Mouse (Mus musculus): ENCODE results near the gene Rbm8a. TPM values are rescaled to one million over a fixed set of nuclear protein-coding genes. Genes with fewer than 3 reads are reported as not detected.

The Rbm8a gene
- total and polyA plus RNA-seq, 3 experiments = 231 to 363 TPM; not detected in 1

DNA sequence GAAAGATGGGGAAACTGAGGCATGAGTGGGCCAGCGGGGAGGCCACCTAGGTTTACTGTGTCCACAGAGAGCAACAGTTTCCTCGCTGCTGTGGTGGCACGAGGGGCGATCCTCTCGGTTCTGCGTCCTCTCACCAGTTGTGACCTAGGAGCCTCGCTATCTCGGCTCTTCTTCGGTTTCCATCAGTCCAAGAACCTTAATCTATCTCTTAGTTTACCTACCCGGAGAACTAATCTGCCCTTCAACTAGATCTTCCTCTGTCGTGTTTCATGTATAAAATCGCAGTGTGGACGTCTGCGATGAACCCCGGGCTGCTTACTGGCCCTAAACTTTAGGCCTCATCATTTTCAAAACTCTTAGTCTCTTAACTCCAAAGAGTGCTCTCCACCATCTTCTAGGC lies 6.2 kb downstream of the Rbm8a start (continued):
- peak in 1 of 2 experiments; percentile 2; a peak in 2 of 4 replicates for TF ChIP-seq EP300 (IDR thresholded peaks at IDR 0.05; ENCODE audit: low read depth in 1 of 2, low read length in 2 of 2)
- no peak for TF ChIP-seq MYB (IDR thresholded peaks at IDR 0.05; ENCODE audit: low read depth, low read length)
- TF ChIP-seq RCOR1 (IDR thresholded peaks at IDR 0.05; ENCODE audit: low read depth, low read length) = no peak
- no peak for TF ChIP-seq ZMIZ1 (IDR thresholded peaks at IDR 0.05; ENCODE audit: low read depth, low read length)
- no peak for TF ChIP-seq CHD1 (IDR thresholded peaks at IDR 0.05; ENCODE audit: low read depth, low read length)
- TF ChIP-seq SIN3A (IDR thresholded peaks at IDR 0.05; ENCODE audit: low read length) = no peak; the same call in 1 of the 2 replicates

DNA sequence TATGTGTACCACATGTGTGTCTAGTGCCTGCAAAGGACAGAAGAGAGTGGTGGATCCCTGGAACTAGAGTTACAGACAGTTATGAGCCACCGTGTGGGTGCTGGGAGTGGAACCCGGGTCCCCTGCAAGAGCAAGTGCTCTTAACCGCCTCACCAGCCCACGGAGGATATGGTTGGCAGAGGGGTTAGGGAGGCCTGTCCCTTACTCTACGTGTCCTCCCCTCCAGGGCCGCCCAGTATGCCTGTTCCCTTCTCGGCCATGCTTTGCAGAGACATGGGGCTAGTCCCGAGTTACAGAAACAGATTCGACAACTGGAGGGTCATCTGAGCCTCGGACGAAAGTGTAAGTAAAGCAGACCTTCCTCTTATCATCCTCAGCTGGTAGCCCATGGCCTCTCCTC lies 6.7 kb downstream of the Rbm8a start:
- peak overlapping the region; percentile 80 for H3K27ac ChIP-seq (ENCODE audit: control insufficient read depth, low read depth, low read length)
- H3K9ac ChIP-seq (ENCODE audit: control insufficient read depth, low read depth, low read length, poor library complexity, severe bottlenecking) = peak overlapping the region; percentile 87
- TF ChIP-seq POLR2AphosphoS5 (IDR thresholded peaks at IDR 0.05; ENCODE audit: borderline replicate concordance, low read depth, low read length) (no peak), POLR2A (IDR thresholded peaks at IDR 0.05; ENCODE audit: control insufficient read depth in 1 of 2, insufficient read depth in 1 of 2, low read depth in 1 of 2, low read length in 2 of 2, poor library complexity in 1 of 2) (no peak), CHD1 (IDR thresholded peaks at IDR 0.05; ENCODE audit: low read depth, low read length) (no peak), CTCF (IDR thresholded peaks at IDR 0.05 in 2 of 3, conservative IDR thresholded peaks at IDR 0.05 in 1 of 3; ENCODE audit: control insufficient read depth in 1 of 3, insufficient read depth in 1 of 3, low read depth in 2 of 3, low read length in 3 of 3, poor library complexity in 1 of 3, severe bottlenecking in 1 of 3) (no peak), TBP (IDR thresholded peaks at IDR 0.05; ENCODE audit: low read depth, low read length) (no peak), MYC (IDR thresholded peaks at IDR 0.05; ENCODE audit: low read depth, low read length) (no peak)
- H3K79me2 ChIP-seq (ENCODE audit: control insufficient read depth, insufficient read depth, low read length, poor library complexity) = peaks cover 13% of the 10 kb centered on the region
- DNase-seq (ENCODE audit: low read depth, low spot score) = no peak
- peaks cover 5 to 19% of the 10 kb centered on the region in 2 experiments; a peak in 3 of 4 replicates for H3K4me1 ChIP-seq (ENCODE audit: control insufficient read depth in 1 of 2, insufficient read depth in 2 of 2, low read length in 2 of 2)
- H3K4me3 ChIP-seq (ENCODE audit: control insufficient read depth in 1 of 2, insufficient read depth in 1 of 2, low read depth in 2 of 2, low read length in 2 of 2) = peak overlapping the region; percentile 73 to 89
- H3K27me3 ChIP-seq (ENCODE audit: control insufficient read depth in 1 of 2, insufficient read depth in 2 of 2, low read length in 2 of 2) = no peaks in the 10 kb centered on the region
- no peaks in the 10 kb centered on the region for H3K9me3 ChIP-seq (replicated peaks; ENCODE audit: insufficient read depth, low read length)
- H3K36me3 ChIP-seq (ENCODE audit: control insufficient read depth in 1 of 2, insufficient read depth in 2 of 2, low read length in 2 of 2) = peaks cover 11 to 27% of the 10 kb centered on the region in 2 experiments; a peak in 3 of 4 replicates

GRCm38 (mm10) chr3:96639219-96639618 lies 9.5 kb downstream of the Rbm8a start:
- H3K36me3 ChIP-seq (ENCODE audit: control insufficient read depth in 1 of 2, insufficient read depth in 2 of 2, low read length in 2 of 2) = peaks cover 2 to 14% of the 10 kb centered on the region in 2 experiments; a peak in 3 of 4 replicates
- H3K27me3 ChIP-seq (ENCODE audit: control insufficient read depth in 1 of 2, insufficient read depth in 2 of 2, low read length in 2 of 2) = no peaks in the 10 kb centered on the region
- TF ChIP-seq TAL1 (IDR thresholded peaks at IDR 0.05; ENCODE audit: low read length) (no peak), POLR2A (IDR thresholded peaks at IDR 0.05; ENCODE audit: control insufficient read depth in 1 of 2, insufficient read depth in 1 of 2, low read depth in 1 of 2, low read length in 2 of 2, poor library complexity in 1 of 2) (no peak), GABPA (IDR thresholded peaks at IDR 0.05; ENCODE audit: low read depth, low read length) (no peak), HCFC1 (IDR thresholded peaks at IDR 0.05; ENCODE audit: low read depth, low read length) (peak; percentile 51; the same call in 1 of the 2 replicates), MAX (IDR thresholded peaks at IDR 0.05; ENCODE audit: low read length) (no peak; the same call in 1 of the 2 replicates), SIN3A (IDR thresholded peaks at IDR 0.05; ENCODE audit: low read length) (peak; percentile 67; the same call in 1 of the 2 replicates), MXI1 (IDR thresholded peaks at IDR 0.05; ENCODE audit: low read depth, low read length) (0 out of 2 replicates have a peak, but pooled peaks have one; percentile 56), NRF1 (IDR thresholded peaks at IDR 0.05; ENCODE audit: insufficient read depth, low read depth, low read length, poor library complexity, severe bottlenecking) (no peak), MYC (IDR thresholded peaks at IDR 0.05; ENCODE audit: low read depth, low read length) (0 out of 2 replicates have a peak, but pooled peaks have one; percentile 70), SMC3 (IDR thresholded peaks at IDR 0.05; ENCODE audit: low read depth, low read length) (peak; percentile 87), USF1 (IDR thresholded peaks at IDR 0.05; ENCODE audit: low read depth, low read length) (no peak), CHD1 (IDR thresholded peaks at IDR 0.05; ENCODE audit: low read depth, low read length) (no peak), MEF2A (IDR thresholded peaks at IDR 0.05; ENCODE audit: extremely low read depth, insufficient replicate concordance, low read depth, low read length, poor library complexity, severe bottlenecking) (no peak), MAFK (IDR thresholded peaks at IDR 0.05; ENCODE audit: borderline replicate concordance, low read depth, low read length) (no peak), ZNF384 (IDR thresholded peaks at IDR 0.05; ENCODE audit: low read depth, low read length) (no peak), RCOR1 (IDR thresholded peaks at IDR 0.05; ENCODE audit: low read depth, low read length) (no peak), ETS1 (IDR thresholded peaks at IDR 0.05; ENCODE audit: low read depth, low read length) (no peak), BHLHE40 (IDR thresholded peaks at IDR 0.05; ENCODE audit: borderline replicate concordance, low read depth, low read length) (peak; percentile 63; the same call in 1 of the 2 replicates), NELFE (IDR thresholded peaks at IDR 0.05; ENCODE audit: low read depth, low read length) (no peak), MAZ (IDR thresholded peaks at IDR 0.05; ENCODE audit: low read depth, low read length) (no peak; the same call in 1 of the 2 replicates), RAD21 (IDR thresholded peaks at IDR 0.05; ENCODE audit: low read depth, low read length) (peak; percentile 95), GATA1 (IDR thresholded peaks at IDR 0.05; ENCODE audit: low read depth, low read length) (no peak), TBP (IDR thresholded peaks at IDR 0.05; ENCODE audit: low read depth, low read length) (0 out of 2 replicates have a peak, but pooled peaks have one; percentile 23)

More at GRCm38 (mm10) chr3:96639219-96639618, 9.5 kb downstream of the Rbm8a start:
- peak; percentile 93 for DNase-seq (ENCODE audit: low read depth, low spot score)
- no peaks in the 10 kb centered on the region for H3K9me3 ChIP-seq (replicated peaks; ENCODE audit: insufficient read depth, low read length)
- H3K79me2 ChIP-seq (ENCODE audit: control insufficient read depth, insufficient read depth, low read length, poor library complexity) = peaks cover 11% of the 10 kb centered on the region
- peaks cover 3 to 15% of the 10 kb centered on the region in 2 experiments; a peak in 3 of 4 replicates for H3K4me1 ChIP-seq (ENCODE audit: control insufficient read depth in 1 of 2, insufficient read depth in 2 of 2, low read length in 2 of 2)
- no peak overlapping the region for H3K9ac ChIP-seq (ENCODE audit: control insufficient read depth, low read depth, low read length, poor library complexity, severe bottlenecking)
- no peak overlapping the region for H3K27ac ChIP-seq (ENCODE audit: control insufficient read depth, low read depth, low read length)
- H3K4me3 ChIP-seq (ENCODE audit: control insufficient read depth in 1 of 2, insufficient read depth in 1 of 2, low read depth in 2 of 2, low read length in 2 of 2) = no peak overlapping the region

All from MEL (cell line).